Mouse (Mus musculus): ENCODE results near the gene Areg. TPM values are rescaled to one million over a fixed set of nuclear protein-coding genes. Genes with fewer than 3 reads are reported as not detected.

Gene Areg
- 82.1 and 252 TPM in 2 replicates for polyA plus RNA-seq (2012; rRNA removed; ENCODE audit: low replicate concordance)

DNA sequence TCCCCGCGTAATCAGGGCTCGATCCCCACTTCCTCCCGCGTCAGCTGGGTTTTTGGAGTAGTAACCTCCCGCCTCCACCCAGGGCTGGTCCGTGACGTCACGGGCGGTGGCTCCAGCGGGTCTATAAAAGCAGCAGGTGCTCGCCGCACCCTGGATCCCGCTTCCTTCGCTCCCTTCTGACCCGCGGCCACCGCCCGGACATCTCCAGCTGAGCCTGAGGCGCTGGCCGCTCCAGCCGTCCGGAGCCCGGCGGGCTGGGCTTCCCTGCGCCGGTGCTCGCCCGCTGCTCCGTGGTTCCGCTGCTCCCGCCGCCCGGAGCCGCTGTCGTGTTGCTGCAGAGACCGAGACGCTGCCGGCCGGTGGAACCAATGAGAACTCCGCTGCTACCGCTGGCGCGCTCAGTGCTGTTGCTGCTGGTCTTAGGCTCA lies at the start of gene Areg:
Areg (plus strand) TSS at position 154 of the 428 bp plus-strand sequence.

Other genes starting within 250 kb of the Areg start
- gene Cxcl1, start 248.4 kb upstream of the Areg start, polyA plus RNA-seq (2012; rRNA removed; ENCODE audit: low replicate concordance): 4.5 and 6.4 TPM in 2 replicates
- gene Cxcl2, start 235.7 kb upstream of the Areg start, polyA plus RNA-seq (2012; rRNA removed; ENCODE audit: low replicate concordance): 0.69 and 1.6 TPM in 2 replicates
- 20.2 and 59.8 TPM in 2 replicates for gene Mthfd2l, start 208.5 kb upstream of the Areg start, polyA plus RNA-seq (2012; rRNA removed; ENCODE audit: low replicate concordance)
- gene Epgn, start 112.1 kb upstream of the Areg start, polyA plus RNA-seq (2012; rRNA removed; ENCODE audit: low replicate concordance): 0.16 TPM in 1 of 2 replicates, not detected in the other
- gene Ereg, start 65.0 kb upstream of the Areg start, polyA plus RNA-seq (2012; rRNA removed; ENCODE audit: low replicate concordance): 0.14 TPM in 1 of 2 replicates, not detected in the other

Measured in mammary gland, adult 2 months (tissue).